Mouse (Mus musculus): ENCODE results near the gene Xylt2. TPM values are rescaled to one million over a fixed set of nuclear protein-coding genes. Genes with fewer than 3 reads are reported as not detected.
A peak's percentile ranks its signal among the peaks of the same experiment; 100 is the strongest.
"Not testable (repeated sequence)": the region's sequence is repeated elsewhere in the genome, so short reads cannot be mapped to it uniquely, and the experiment has no call there.

Gene Xylt2
- total RNA-seq, 1 experiment from 2014 or later: 22.1 TPM

DNA sequence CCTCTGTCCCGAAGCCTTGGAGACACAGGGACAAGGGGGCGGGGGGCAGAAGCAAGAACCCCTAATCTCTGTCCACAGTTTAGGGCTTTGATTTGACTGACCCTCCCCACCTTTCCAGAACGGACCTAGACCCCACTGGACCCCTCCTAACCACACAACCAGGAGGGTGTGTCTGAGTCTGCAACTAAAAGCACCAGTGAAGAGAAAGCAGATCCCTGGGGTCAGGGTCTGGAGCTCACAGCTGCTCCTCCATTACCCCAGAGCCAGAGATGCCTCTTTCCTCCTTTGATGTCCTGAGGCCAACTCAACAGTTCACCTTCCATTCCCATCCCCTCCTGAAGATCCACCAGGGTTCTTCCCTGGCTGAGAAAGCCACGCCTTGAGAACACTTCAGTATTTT lies 1.0 kb downstream of the Xylt2 start:
- DNase-seq: no peak

DNA sequence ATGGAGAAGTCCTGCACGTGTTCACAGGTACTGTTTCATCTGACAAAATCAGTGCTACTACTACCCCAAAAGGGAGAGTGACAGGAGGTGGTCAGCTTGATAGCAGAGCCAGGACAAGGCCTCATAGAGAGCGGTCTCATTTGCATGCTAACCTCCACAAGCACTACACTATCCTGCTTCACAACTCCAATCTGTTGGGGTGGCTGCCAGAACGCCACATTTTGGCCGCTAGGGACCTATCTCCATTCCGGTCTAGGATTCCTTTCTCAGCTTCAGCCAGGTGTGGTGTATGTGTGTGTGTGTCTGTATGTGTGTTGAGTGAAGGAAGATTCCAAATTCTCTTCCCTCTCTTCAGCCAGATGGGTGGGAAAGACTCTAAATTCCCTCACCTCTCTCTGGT lies 1.9 kb downstream of the Xylt2 start:
- DNase-seq: no peak

DNA sequence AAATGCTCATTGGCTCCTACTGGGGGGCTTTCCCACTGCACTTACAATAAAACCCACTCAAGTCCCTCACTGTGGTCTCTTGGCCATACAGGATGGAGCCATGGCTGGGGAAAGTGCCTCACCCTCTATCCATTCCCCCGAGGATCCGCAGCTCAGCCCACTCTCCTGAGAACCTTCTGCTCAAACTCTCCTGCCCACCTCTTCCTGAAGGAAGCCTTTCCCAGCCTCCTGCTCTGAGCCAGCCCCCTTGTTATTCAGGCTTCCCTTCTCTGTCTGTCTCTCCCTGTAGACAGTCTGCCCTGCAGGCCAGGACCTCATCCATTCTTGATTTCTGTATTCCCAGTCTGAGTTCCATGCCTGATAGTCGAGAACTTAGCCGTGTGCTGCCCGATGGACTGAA lies 2.3 kb downstream of the Xylt2 start:
- no peak for DNase-seq

DNA sequence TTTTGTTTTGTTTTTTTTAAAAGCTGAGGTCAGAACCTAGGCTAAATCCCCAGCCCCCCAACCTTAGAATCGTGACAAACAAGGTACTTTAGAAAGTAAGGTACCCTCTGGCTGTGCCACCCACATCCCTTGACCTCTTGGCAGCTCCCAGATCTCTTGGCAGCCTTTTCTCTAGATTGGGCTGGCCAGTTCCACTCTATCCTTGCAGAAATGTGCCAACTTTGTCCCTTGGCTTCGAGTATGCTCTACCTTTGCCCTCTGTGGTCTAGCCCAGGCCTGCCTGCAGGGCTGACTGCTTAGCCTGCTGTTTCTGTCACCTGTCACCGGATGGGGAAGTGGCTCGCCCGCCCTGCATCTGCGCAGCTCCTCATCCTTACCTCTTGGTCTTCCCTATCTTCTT lies 12.0 kb downstream of the Xylt2 start:
- no peak for DNase-seq

DNA sequence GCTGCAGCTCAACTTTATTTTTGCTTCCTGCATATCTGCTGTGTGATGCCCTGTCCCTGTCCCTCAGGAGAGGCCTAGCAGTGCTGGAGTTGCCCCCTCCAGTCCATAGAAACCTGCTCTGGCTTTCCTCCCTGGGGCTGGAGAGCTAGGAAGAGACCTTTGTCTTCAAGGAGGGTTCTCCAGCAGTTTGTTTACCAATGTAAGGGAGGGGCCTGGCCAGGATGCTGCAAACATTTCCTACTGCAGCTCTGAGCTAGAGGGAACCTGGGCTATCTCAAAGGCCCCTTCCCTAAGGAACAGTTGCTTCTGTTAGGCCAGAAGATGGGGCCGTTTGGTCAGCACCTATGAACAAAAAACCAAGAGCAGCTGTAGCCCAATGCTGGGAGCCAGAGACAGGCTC lies 16.0 kb downstream of the Xylt2 start:
- DNase-seq: no peak

DNA sequence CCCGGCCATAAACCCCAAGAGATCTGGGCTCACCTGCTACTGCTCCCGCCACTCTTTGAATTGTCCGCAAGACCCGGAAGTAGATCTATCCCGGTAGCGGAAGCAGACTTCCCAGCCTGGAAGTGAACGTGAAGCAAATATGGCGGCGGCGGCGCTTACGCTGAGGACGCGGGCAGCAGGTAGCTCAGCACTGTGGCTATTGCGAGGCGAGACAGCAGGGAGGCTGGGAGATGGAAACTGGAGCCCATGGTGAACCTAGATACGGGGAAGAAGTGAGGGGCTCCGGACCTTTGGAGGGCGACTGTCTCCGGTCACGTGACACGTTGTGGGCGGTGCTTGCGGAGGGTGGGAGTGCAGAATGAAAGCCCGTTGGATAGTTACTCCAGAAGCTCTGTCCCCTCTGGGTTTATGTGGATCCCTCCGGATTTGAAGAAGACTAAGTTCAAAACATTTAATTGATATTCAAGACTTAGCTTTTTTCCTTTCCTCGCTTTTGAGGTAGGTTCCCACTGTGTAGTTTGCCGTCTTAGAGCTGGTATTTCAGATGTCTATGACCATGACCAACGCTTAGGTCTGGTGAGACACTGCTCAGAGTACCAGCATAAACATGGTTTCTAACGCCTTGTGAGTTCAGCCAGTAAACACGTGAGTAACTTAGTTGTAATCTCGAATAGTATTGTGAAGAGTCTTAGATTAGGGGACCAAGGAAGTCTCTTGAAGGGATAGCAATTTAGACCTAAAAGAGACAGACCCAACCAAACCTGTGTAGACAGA lies 23.5 kb downstream of the Xylt2 start, which contains the start of the genes Mrpl27 and Eme1:
Gene Mrpl27, plus strand, starts transcription at position 105 of the 774 bp plus-strand sequence.
Gene Eme1, minus strand, starts transcription at position 302 of the 774 bp plus-strand sequence.
- DNase-seq: peak; percentile 86

DNA sequence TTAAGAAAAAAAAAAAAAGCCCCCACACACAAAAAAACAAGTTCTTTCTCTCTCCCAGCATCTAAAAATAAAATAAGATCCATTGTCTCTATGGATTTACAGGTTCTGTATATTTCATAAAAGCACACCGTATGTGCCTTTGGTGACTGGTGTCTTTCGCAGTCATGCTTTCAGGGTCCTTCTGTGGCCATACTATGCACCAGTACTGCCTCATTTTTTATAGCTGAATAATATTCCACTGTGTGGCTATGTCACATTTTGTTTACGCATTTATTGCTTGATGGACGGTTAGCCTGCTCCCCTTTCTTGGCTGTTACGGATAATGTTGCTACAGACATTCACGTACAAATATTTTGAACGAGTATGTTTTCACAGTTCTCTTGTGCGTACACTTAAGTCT lies 24.3 kb downstream of the Xylt2 start:
- DNase-seq: no peak

DNA sequence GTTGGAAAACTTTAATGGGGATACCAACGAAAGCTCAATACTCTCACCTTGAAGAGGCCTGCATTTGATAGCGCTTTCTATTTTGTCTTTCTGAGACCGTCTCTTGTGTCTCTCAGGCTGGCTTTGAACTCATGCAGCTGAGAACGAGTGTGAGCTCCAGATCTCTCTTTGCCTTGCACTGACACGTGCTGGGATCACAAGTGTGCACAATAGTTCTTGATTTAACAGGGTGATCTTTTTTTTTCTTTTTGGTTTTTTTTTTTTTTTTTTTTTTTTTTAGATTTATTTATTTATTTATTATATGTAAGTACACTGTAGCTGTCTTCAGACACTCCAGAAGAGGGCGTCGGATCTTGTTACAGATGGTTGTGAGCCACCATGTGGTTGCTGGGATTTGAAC lies 26.1 kb downstream of the Xylt2 start:
- not testable (repeated sequence) for DNase-seq

DNA sequence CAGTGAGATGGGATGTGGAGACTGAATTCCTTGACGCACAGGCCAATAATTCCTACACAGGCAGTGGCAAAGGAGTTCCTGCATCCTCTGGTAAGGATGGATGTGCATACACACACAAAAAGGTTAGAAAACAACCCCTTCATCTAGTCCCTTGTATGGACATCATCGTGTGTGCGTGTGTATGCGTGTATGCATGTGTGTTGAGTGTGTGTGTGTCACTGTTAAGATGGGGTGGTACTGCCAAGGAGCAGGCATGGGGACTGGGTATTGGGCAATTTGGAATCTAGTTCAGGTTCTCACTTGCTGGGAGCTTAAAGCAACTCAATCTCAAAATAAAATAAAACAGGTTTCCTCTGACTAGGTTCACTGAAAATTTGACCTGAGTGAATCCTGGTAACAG lies 30.9 kb downstream of the Xylt2 start:
- no peak for DNase-seq

DNA sequence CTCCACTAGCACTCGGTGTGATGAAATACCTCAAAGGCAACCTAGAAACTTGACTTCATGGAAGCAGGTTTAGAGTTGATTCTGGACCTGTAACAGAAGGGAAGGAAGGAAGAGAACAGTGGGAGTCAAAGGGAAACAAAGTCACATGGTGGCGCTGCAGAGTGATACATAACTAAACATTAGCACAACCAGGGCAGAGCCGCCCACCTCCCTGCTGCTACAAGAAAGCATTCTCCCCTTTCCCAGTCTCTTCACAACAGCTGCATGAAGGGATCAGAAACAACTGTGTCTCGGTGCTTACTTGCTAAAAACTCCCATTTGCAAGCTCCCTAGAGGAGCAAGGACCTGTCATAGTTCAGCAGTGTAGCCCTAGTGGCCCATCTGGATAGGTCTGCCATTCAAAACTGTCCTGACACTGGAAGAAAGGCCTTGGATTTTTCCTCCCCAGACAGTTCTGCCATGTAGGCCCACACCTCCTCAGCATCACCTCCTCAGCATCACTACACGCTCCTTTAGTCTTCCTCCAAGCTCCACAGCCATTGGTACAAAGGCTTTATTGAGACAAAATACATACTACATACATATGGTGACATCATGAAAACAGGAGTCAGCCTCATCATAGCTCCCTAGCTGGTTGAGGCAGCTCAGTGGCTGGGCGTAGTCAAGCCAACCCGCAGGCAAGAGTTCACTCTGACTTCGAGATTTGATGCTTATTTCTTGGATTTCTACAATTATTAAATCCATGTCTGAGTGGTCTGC lies 32.7 kb downstream of the Xylt2 start:
- DNase-seq: no peak

DNA sequence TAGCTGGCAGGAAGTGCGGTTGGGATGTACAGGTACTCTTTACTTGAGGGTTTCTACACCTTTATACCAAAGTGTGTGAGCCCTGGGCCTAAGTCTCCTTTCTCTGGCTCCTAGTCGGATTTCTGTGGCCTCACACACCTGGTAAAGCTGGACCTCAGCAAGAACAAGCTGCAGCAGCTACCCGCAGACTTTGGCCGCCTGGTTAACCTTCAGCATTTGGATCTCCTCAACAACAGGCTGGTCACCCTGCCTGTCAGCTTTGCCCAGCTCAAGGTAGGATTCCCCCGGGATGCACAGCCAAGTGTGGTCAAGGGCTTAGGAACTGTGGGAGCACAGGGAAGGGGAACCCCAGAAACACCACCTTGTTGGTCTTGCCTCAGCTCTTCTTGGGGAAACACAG lies 42.9 kb downstream of the Xylt2 start:
- DNase-seq: no peak

DNA sequence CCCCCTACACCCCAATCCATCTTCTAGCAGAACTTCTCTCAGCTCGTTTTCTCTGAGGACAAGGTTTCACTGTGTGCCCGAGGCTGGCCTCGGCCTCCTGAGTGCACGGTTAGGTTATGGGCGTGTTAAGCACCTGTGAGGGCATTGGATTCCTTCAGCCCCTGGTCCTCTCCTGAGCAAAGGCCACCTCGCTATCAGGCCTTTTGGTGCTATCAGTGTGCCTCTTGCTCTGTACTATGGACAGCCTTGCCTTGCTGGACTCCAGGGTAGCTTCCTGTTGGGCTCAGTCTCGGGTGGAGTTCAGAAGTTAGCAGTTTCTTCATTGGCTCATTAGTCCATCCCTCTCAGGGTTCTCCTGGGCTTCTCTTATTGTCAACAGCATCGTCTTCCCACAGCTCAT lies 44.3 kb downstream of the Xylt2 start:
- no peak for DNase-seq

DNA sequence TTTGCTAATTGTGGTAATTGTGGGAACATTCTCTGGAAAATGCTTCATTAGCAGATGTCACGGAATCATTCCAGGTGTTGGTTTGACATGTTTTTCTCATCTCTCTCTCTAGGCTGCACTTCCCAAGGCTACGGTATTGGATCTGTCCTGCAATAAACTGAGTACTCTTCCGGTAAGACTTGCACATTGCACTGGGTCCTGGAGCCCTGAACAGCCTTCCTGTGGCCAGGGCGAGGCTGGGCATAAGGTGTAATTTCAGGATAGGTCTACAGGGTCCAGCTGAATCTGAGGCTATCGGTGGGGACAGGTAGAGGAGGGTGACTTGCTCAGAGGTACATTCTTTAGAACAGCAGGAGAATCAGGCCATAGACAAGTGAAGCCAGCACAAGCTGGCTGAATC lies 45.3 kb downstream of the Xylt2 start:
- DNase-seq: no peak

DNA sequence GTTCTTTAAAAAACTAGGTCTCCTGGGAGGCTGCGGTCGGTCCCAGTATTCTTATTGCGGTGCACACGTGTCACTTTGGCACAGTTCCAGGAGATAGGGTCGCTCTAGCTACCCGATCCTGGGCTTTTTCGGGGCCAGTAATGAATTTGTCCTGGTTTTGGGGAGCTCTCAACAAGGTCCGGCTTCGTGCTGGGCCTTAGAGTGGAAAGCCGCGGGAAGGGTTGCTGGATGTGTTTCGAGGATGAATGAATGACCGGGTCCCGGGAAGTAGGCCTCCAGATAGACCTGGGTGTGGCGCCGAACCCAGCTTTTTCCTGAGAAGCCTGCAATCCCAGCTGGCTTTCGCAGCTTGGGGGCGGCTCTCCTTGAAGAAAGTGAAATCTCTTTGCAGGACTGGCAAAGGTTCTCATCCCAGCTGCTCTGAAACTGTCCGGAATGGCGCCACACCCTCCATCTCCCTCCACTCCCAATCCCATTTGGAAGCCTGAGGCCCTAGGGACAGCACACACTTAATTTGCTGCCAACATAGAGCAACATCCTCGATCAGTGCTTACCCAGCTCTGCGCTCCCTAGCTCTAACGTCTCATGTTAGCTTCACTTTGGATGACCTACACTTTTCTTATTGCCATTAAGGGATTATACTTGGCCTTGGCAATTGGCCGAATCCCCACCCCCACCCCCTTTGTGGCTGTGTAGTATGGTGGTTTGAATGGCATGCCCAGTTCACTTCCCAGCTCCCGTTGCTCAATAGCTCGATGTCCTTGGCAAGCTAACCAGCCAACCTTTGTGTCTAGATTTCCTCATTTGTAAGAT lies 46.9 kb downstream of the Xylt2 start:
- peak; percentile 52 for DNase-seq

DNA sequence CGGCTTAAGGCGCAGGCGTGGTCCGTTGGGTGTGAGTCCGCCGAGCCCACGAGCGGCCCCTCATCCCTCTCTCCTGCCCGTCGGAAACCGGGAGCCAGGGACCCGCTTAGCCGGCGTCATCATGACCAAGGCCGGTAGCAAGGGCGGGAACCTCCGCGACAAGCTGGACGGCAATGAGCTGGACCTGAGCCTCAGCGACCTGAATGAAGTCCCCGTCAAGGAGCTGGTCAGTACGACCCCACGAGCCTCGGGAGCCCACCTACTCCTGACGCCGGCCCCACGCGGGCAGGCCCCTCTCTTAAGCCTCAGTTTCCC lies 47.5 kb downstream of the Xylt2 start:
- no peak for DNase-seq

DNA sequence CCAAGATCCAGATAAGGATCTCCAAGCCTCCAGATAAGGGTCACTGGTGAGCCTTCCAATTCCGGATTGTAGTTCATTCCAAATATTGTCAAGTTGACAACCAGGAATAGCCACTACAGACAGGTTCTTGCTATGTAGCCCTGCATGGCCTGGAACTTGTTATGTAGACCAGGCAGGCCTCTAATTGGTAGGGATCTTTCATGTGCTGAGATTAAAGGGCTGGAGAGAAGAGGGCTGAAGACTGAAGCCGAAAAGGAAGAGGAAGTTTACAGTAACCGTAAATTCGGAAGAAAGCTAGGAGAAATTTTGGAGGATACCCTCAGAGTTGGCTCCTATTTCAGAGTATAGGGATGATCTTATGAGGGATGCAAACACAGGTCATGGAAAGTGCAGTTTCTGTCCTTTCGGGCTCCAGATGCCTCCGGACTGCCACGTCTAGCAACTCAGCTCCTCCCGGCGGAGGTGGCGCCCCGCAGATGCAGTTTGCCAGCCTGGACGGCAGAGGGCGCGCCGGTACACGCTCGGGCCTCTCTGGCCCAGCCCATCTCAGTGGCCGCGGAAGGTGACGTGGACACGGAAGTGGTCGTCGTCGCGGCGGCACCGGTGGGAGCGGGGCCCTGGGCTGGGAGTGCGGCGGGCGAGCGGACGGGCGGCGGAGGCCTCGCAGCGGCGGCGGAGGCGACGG lies 48.0 kb downstream of the Xylt2 start, which contains the start of gene Lrrc59:
Gene Lrrc59, plus strand, starts transcription at position 569 of the 685 bp plus-strand sequence.
- peak; percentile 96 for DNase-seq

DNA sequence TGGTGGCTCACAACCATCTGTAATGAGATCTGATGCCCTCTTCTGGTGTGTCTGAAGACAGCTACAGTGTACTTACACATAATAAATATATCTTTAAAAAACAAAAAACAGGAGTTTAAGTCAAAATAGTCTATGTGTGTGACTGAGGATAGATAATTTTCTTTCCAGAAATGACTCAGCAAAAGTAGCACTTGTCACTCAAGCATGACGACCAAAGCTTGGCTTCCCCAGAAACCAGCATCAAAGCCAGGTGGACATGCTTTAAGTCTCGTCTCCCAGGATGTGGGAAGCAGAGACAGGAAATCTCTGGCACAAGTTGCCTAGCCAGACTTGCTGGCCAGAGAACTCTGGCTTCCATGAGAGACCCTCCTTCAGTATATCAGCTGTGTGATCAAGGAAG lies 55.2 kb downstream of the Xylt2 start:
- no peak for DNase-seq

DNA sequence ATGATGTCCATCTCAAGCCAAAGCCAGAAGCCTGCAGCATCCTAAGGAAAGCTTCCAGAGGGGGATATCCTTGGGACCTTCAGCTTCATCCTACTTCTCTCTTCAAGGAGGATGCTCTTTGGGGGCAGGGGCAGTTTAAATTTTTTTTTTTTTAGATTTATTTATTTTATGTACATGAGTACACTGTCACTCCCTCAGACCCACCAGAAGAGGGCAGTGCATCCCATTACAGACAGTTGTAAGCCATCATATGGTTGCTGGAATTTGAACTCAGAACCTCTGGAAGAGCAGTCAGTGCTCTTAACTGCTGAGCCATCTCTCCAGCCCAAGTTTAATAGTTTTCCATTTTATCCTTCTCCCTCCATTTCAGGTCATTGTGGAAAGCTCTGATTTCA lies 55.9 kb downstream of the Xylt2 start:
- DNase-seq: no peak

DNA sequence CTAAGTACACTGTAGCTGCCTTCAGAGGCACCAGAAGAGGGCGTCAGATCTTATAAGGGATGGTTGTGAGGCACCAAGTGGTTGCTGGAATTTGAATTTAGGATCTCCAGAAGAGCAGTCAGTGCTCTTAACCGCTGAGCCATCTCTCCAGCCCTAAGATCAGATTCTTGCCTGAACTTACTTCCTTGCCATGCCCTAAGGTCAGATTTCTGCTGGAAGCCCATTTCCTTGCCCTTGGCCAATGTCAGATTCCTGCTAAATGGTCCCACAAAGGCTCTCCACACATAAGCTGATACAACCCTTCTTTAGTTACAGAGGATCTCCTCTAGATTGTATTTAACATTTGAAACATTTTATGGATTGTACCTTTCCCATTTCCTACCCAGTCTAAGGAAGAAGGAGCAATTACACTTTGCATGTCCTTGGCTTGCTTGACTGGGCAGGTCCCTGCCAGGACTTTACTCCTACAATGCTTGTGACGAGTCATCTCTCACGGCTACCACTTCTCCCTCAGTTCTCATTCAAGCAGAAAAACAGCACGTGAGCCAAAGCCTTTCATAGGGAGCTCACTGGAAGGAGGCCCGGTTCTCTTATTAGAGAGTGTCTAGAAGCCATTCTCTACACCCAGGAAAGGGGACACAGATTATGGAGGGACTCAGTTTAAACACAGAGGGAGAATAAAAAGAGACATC lies 56.4 kb downstream of the Xylt2 start:
- DNase-seq: no peak

DNA sequence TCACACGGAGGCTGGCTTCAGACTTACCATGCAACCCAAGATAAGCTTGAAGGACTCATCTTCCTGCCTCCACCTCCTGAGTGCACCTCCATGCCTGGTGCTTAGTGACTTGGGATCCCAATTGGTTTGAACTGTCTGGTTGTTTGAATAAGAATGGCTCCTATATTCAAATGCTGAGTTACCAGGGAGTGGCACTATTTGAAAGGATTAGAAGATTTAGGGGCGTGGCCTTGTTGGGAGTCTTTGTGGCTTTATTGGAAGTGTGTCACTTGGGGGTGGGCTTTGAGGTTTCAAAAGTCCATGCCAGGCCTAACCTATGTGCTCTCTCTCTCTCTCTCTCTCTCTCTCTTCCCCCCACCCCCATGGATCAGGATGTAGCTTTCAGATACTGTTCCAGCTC lies 59.7 kb downstream of the Xylt2 start:
- no peak for DNase-seq

DNA sequence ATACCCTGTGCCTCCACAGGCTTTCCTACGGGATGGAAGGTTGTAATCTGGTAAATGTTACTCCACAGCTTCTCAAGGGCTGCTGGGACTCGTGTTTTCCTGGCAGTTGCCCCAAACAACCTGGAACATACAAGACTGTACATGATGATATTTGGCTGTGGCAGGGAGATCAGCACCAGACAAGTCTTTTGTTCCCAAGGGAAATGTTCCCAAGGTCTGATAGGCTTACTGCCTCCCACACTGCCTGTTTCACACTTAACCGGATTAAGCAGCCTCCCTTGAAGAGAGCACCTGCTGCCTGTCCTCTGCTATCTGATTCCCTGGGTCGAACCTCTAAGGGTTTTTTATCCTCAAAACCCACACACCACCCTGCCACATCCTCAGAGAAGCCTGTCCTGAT lies 61.8 kb downstream of the Xylt2 start:
- no peak for DNase-seq

DNA sequence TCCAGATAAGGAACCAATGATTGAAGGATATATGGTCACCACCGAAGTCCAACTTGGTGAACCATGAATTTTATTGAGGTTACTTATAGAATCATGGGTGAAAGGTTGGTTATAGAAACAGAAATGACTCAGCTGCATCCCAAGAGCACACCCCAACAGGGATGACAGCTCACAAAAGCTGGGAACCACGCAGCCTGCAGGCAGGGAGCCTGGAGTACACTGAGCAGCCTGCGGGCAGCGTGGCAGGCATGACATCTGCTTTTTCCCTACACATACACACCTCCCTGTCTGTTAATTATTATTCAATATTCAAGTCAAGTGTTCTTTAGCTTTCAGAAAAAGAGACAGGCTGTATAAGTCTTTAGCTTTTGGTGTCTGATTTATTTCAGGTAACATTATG lies 62.7 kb downstream of the Xylt2 start:
- no peak for DNase-seq

All from adrenal gland, postnatal 25 days (tissue).